Mouse (Mus musculus): Measurements from ENCODE around the gene Plekhh2. TPM values are rescaled to one million over a fixed set of nuclear protein-coding genes. Genes with fewer than 3 reads are reported as not detected.

Plekhh2 gene
- polyA plus RNA-seq, 2 experiments, result 0.22 to 0.37 TPM

DNA sequence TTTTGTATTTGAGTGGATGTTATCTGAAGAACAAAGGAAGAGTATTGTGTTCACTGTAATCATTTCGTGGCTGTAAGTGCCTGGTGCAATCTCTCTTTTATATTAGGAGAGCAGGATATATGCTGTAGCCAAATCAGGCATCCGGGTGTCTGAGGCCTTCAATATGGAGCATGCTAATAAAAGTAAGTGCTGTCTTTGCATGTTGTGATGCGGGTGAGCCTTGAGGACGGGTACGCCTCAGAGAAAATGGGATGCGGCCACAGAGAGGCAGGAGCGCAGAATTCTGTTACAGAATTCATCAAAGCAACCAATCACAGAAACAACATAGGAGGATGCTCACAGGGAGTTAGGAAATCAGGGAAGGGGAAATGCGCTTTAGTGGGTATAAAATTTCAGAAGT is 58.1 kb downstream of the Plekhh2 start:
- Histone ChIP-seq H3K9me3 (ENCODE audit: control insufficient read depth, low read length) (no peaks in the 10 kb centered on the region), H3K27me3 (ENCODE audit: control insufficient read depth, insufficient read depth, low read length) (no peaks in the 10 kb centered on the region), H3K36me3 (replicated peaks; ENCODE audit: control insufficient read depth, insufficient read depth, low read depth) (no peaks in the 10 kb centered on the region), H3K4me2 (ENCODE audit: low read depth) (no peak overlapping the region), H3K27ac (no peak overlapping the region), H3K4me1 (replicated peaks; ENCODE audit: control insufficient read depth in 2 of 2, insufficient read depth in 2 of 2, low read length in 1 of 2) (peaks cover 0 to 2% of the 10 kb centered on the region in 2 experiments; a peak in 1 of 4 replicates), H3K9ac (replicated peaks) (no peak overlapping the region), H3K4me3 (ENCODE audit: insufficient read depth in 1 of 2, low read depth in 2 of 2, low read length in 2 of 2) (no peak overlapping the region)
- no peak for TF ChIP-seq CTCF (IDR thresholded peaks at IDR 0.05; ENCODE audit: low read depth)
- no peak for TF ChIP-seq EP300 (IDR thresholded peaks at IDR 0.05; ENCODE audit: low read depth)
- ATAC-seq (ENCODE audit: insufficient read depth) (no peak), DNase-seq (ENCODE audit: low read depth in 3 of 3, low spot score in 3 of 3) (no peak)
- 74% methylated on average over 8 of the region's 8 CpGs for WGBS (ENCODE audit: insufficient replicate concordance)

DNA sequence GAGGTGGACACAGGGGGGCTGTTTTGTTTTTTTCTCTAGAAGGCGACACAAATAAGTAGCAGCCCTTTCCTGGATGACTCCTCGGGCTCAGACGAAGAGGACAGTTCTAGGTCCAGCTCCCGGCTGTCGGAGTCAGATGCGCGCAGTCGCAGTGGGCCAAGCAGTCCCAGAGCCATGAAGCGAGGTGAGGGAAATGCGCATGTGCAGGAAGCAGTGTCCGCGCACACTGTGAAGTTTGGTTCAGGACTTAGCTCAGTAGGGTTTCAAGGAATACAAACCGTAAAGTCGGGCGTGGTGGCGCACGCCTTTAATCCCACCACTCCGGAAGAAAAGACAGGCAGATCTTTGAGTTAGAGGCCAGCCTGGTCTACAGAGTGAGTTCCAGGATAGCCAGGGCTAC is 59.9 kb downstream of the Plekhh2 start:
- Histone ChIP-seq H3K4me1 (replicated peaks; ENCODE audit: control insufficient read depth in 2 of 2, insufficient read depth in 2 of 2, low read length in 1 of 2) (peaks cover 0 to 2% of the 10 kb centered on the region in 2 experiments; a peak in 1 of 4 replicates), H3K27me3 (ENCODE audit: control insufficient read depth, insufficient read depth, low read length) (no peaks in the 10 kb centered on the region), H3K36me3 (replicated peaks; ENCODE audit: control insufficient read depth, insufficient read depth, low read depth) (no peaks in the 10 kb centered on the region), H3K9me3 (ENCODE audit: control insufficient read depth, low read length) (no peaks in the 10 kb centered on the region), H3K4me2 (ENCODE audit: low read depth) (no peak overlapping the region), H3K27ac (no peak overlapping the region), H3K9ac (replicated peaks) (no peak overlapping the region), H3K4me3 (ENCODE audit: insufficient read depth in 1 of 2, low read depth in 2 of 2, low read length in 2 of 2) (no peak overlapping the region)
- DNase-seq (ENCODE audit: low read depth in 3 of 3, low spot score in 3 of 3), result no peak
- WGBS (ENCODE audit: insufficient replicate concordance), result 75% methylated on average over 18 of the region's 18 CpGs
- TF ChIP-seq EP300 (IDR thresholded peaks at IDR 0.05; ENCODE audit: low read depth), result no peak
- no peak for TF ChIP-seq CTCF (IDR thresholded peaks at IDR 0.05; ENCODE audit: low read depth)
- ATAC-seq (ENCODE audit: insufficient read depth), result no peak

DNA sequence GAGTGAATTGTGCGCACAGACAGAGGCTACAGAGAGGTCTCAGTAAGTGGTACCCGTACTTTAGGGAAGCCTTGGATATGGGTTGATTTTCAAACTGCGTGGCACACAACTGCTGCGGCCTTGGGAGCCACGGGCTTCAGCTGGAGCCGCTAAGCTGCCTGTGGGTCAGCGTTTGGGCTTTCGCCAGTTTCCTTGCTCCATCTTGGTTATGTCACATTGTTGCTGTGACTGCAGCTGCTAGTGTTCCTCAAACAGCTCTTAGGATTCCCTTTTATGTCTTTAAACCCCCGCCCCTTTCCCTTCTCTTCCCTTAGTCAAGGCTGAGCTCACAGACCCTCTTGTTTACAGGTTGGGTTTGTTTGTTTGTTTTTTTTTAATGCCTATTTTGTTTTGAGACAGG is 61.6 kb downstream of the Plekhh2 start:
- no peak overlapping the region for H3K9ac ChIP-seq (replicated peaks)
- H3K4me1 ChIP-seq (replicated peaks; ENCODE audit: control insufficient read depth in 2 of 2, insufficient read depth in 2 of 2, low read length in 1 of 2), result peaks cover 0 to 4% of the 10 kb centered on the region in 2 experiments; a peak in 1 of 4 replicates
- DNase-seq (ENCODE audit: low read depth in 3 of 3, low spot score in 3 of 3), result no peak
- TF ChIP-seq EP300 (IDR thresholded peaks at IDR 0.05; ENCODE audit: low read depth), result no peak
- no peak for TF ChIP-seq CTCF (IDR thresholded peaks at IDR 0.05; ENCODE audit: low read depth)
- ATAC-seq (ENCODE audit: insufficient read depth), result no peak
- H3K27me3 ChIP-seq (ENCODE audit: control insufficient read depth, insufficient read depth, low read length), result no peaks in the 10 kb centered on the region
- 64% methylated on average over 9 of the region's 9 CpGs for WGBS (ENCODE audit: insufficient replicate concordance)
- H3K9me3 ChIP-seq (ENCODE audit: control insufficient read depth, low read length), result no peaks in the 10 kb centered on the region
- H3K36me3 ChIP-seq (replicated peaks; ENCODE audit: control insufficient read depth, insufficient read depth, low read depth), result no peaks in the 10 kb centered on the region
- H3K27ac ChIP-seq, result no peak overlapping the region
- no peak overlapping the region for H3K4me2 ChIP-seq (ENCODE audit: low read depth)
- no peak overlapping the region for H3K4me3 ChIP-seq (ENCODE audit: insufficient read depth in 1 of 2, low read depth in 2 of 2, low read length in 2 of 2)

DNA sequence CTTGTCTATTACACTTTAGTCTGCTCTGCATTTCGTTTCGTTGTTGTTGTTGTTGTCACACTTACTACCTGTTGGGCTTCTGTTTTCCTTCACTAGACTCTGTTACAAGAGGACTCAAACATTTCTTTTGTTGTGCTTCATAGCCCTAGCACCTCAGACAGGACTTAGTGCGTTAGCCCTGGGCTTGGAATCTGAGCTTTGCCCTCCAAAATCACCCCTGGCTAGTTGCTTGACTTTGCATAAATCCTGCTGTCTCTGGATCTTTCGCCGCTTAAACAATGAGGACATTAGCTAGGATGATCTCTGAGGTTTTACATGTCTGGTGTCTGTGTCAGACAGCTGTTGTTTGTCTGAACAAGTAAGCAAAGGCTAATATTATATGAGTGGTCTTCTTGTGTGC is 62.2 kb downstream of the Plekhh2 start:
- Histone ChIP-seq H3K27ac (no peak overlapping the region), H3K9me3 (ENCODE audit: control insufficient read depth, low read length) (no peaks in the 10 kb centered on the region), H3K4me1 (replicated peaks; ENCODE audit: control insufficient read depth in 2 of 2, insufficient read depth in 2 of 2, low read length in 1 of 2) (peaks cover 0 to 4% of the 10 kb centered on the region in 2 experiments; a peak in 1 of 4 replicates), H3K4me3 (ENCODE audit: insufficient read depth in 1 of 2, low read depth in 2 of 2, low read length in 2 of 2) (no peak overlapping the region), H3K9ac (replicated peaks) (no peak overlapping the region), H3K27me3 (ENCODE audit: control insufficient read depth, insufficient read depth, low read length) (no peaks in the 10 kb centered on the region), H3K4me2 (ENCODE audit: low read depth) (no peak overlapping the region), H3K36me3 (replicated peaks; ENCODE audit: control insufficient read depth, insufficient read depth, low read depth) (no peaks in the 10 kb centered on the region)
- TF ChIP-seq EP300 (IDR thresholded peaks at IDR 0.05; ENCODE audit: low read depth), result no peak
- no peak for TF ChIP-seq CTCF (IDR thresholded peaks at IDR 0.05; ENCODE audit: low read depth)
- ATAC-seq (ENCODE audit: insufficient read depth) (no peak), DNase-seq (ENCODE audit: low read depth in 3 of 3, low spot score in 3 of 3) (no peak)
- 59% methylated on average over 5 of the region's 5 CpGs for WGBS (ENCODE audit: insufficient replicate concordance)

DNA sequence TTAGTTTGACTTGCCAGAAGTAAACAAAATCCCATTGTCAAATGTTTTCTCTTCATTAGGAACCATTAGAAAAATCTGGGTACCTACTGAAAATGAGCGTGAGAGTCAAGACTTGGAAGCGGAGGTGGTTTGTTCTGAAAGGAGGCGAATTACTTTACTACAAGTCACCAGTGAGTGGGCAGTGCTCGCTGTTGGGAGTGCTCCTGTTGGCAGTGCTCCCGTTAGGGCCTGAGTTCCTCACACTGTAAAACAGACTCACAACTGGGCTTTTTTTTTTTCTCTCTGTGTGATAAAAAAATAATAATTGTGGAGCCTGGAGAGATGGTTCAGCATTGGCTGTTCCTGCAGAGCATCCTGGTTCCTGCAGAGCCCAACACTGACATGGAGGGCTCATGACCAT is 63.4 kb downstream of the Plekhh2 start:
- H3K27ac ChIP-seq, result no peak overlapping the region
- no peak overlapping the region for H3K4me3 ChIP-seq (ENCODE audit: insufficient read depth in 1 of 2, low read depth in 2 of 2, low read length in 2 of 2)
- H3K4me2 ChIP-seq (ENCODE audit: low read depth), result no peak overlapping the region
- no peaks in the 10 kb centered on the region for H3K9me3 ChIP-seq (ENCODE audit: control insufficient read depth, low read length)
- H3K9ac ChIP-seq (replicated peaks), result no peak overlapping the region
- WGBS (ENCODE audit: insufficient replicate concordance), result 75% methylated on average over 5 of the region's 5 CpGs
- no peak for ATAC-seq (ENCODE audit: insufficient read depth)
- no peaks in the 10 kb centered on the region for H3K27me3 ChIP-seq (ENCODE audit: control insufficient read depth, insufficient read depth, low read length)
- H3K36me3 ChIP-seq (replicated peaks; ENCODE audit: control insufficient read depth, insufficient read depth, low read depth), result no peaks in the 10 kb centered on the region
- peaks cover 0 to 4% of the 10 kb centered on the region in 2 experiments; a peak in 1 of 4 replicates for H3K4me1 ChIP-seq (replicated peaks; ENCODE audit: control insufficient read depth in 2 of 2, insufficient read depth in 2 of 2, low read length in 1 of 2)
- DNase-seq (ENCODE audit: low read depth in 3 of 3, low spot score in 3 of 3), result no peak
- no peak for TF ChIP-seq EP300 (IDR thresholded peaks at IDR 0.05; ENCODE audit: low read depth)
- no peak for TF ChIP-seq CTCF (IDR thresholded peaks at IDR 0.05; ENCODE audit: low read depth)

Measured in liver, embryonic 14.5 days (tissue).